Mouse (Mus musculus) liver, adult 2 months (tissue): ENCODE results near the gene Rsph10b.

ENCODE experiments used
- CTCF ChIP-seq: fragments of 200-500 bp; IDR thresholded peaks from 2 replicates; pipeline ENCODE4 v1.5.1; 2011; ENCODE audit warnings: low read depth, low read length, control low read depth
- POLR2A ChIP-seq: fragments of 200-500 bp; IDR thresholded peaks from 2 replicates; pipeline ENCODE4 v1.6.1; 2011; ENCODE audit warnings: low read length, control low read depth; ENCODE audit not compliant: insufficient read depth; ENCODE audit errors: extremely low read depth

GRCm38 (mm10) chr5:143959551-143959950, 26.7 kb downstream of the Rsph10b start:
- TF ChIP-seq POLR2A (no peak), CTCF (no peak)
